Mouse (Mus musculus) megakaryocyte, adult 5-6 weeks (primary cell): ENCODE results near the gene Amy2a1. TPM values are rescaled to one million over a fixed set of nuclear protein-coding genes. Genes with fewer than 3 reads are reported as not detected.
"Not testable (repeated sequence)": the region's sequence is repeated elsewhere in the genome, so short reads cannot be mapped to it uniquely, and the experiment has no call there.

Experiments
- ATAC-seq: 2 replicates; pipeline ENCODE4 v1.8.0; 2016; ENCODE audit warnings: mild to moderate bottlenecking, inconsistent platforms; ENCODE audit not compliant: poor library complexity, severe bottlenecking
- total RNA-seq, 2 experiments: library from RNA; stranded (forward) in 1 of 2; stranded (reverse) in 1 of 2; fragments of 153-499, 151-499 nt in 1 of 2; fragments of 221-1000, 200-1000 nt in 1 of 2; gene quantifications; 2 replicates each; pipeline versions ENCODE4 v1.2.3 to v1.2.4; 2015 to 2017

The Amy2a1 gene
- total RNA-seq (2015) (not detected in 2 replicates), total RNA-seq (2017) (not detected in 2 replicates)

DNA sequence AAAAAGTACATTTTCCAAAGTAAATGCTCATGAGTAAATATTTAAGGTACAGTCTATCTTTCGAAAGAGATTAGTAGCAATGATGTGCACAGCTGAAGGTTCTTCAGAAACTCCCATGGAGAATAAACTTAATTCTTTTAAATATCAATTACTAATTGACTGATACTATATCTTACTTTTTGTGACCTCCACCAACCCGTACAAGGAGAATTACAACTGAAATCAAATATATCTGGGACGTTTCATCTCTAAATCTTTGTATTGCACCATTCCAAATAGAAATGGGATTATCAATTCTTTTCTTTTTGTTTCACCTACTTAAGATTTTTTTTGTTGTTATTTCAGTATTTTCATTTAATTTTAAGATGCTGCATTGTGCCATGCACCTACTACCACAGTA lies at the start of gene Amy2a1:
Gene Amy2a1 (minus strand): TSS at position 101 of the 400 bp plus-strand sequence.
- ATAC-seq, result not testable (repeated sequence)

DNA sequence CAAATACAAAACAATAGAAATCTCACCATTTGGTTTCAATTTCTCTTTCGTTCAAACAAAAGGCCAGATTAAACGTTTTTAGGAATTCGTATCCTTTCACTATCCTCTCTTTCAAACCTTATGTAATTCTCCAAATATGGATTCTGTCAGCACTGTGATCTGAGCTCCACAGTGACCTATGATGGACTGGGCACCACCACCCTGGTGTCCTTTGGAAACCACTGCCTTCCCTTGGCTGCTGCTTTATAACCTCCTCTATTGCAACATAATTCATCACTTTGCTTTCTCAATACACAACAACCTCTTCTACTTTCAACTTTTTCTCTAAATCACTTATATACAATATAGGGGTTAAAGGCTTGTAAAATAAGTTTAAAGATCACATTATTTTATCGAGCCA lies 42.4 kb upstream of the Amy2a1 start:
- no peak for ATAC-seq

DNA sequence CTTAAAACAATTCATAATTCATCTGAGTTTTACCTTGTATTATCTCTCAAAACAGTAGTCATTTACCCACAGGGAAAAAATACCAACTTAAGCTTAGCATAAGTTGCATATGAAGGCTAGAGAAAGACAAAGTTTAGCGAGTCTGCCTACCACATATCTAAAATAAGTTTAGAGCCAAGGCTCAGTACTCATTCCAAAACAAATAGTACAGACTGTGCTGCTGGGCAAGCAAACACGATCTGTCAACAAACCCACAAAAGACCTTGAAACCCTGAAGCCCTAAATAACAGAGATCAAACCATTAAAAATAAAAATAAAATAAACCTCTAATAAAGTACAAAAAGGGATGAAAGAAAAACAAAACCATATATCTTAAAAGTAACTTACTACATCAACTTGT lies 41.9 kb upstream of the Amy2a1 start:
- no peak for ATAC-seq

DNA sequence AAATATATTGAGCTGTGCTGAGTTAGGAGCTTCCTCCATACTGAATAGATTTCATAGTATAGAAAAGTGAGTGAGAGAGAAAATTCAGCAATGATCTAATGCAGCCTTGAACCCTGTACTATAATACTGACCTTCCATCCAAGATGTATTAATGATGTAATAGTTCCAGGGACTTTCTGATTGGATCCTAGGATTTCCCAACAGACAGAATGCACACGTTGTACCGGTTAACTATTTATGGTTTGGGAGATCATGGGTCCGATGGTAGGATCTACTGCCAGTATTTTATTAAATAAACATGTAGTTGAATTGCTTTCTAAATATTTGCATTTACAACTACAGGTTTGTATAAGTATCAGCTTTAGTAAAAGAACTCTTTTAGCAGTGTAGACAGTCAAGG lies 39.9 kb upstream of the Amy2a1 start:
- no peak for ATAC-seq

DNA sequence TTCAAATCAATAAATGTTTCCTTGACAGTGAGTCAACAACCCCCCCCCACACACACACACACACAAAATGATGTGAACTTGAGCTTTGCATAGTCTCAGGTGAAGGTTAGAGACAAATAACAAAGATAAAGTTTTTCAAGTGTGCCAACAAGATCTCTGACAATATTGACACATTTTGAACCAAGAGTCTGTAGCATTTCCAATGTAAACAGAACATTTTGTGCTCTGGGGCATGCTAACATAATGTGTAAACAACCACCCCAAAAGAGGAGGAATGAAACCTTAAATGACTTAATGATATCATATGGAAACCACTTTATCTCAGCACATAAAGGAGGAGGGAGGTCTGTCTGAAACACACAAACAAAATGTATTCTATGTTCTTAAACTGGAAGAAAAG lies 7.5 kb upstream of the Amy2a1 start:
- ATAC-seq, result no peak

Other genes starting within 250 kb of the Amy2a1 start
- gene Amy2a4, start 241.0 kb downstream of the Amy2a1 start, total RNA-seq (2015), result not detected in 2 replicates
- gene Amy2a4, start 241.0 kb downstream of the Amy2a1 start, total RNA-seq (2017), result not detected in 2 replicates
- gene Amy2a3, start 208.4 kb downstream of the Amy2a1 start, total RNA-seq (2015), result not detected in 2 replicates
- not detected in 2 replicates for gene Amy2a3, start 208.4 kb downstream of the Amy2a1 start, total RNA-seq (2017)
- gene Amy2a2, start 175.8 kb downstream of the Amy2a1 start, total RNA-seq (2015), result not detected in 2 replicates
- not detected in 2 replicates for gene Amy2a2, start 175.8 kb downstream of the Amy2a1 start, total RNA-seq (2017)
- gene Amy1, start 74.3 kb upstream of the Amy2a1 start, total RNA-seq (2015), result 0.33 and 1.6 TPM in 2 replicates
- 0.44 and 2.8 TPM in 2 replicates for gene Amy1, start 74.3 kb upstream of the Amy2a1 start, total RNA-seq (2017)
- 40.6 and 53.1 TPM in 2 replicates for gene Rnpc3, start 97.7 kb upstream of the Amy2a1 start, total RNA-seq (2015)
- 55.6 and 77.9 TPM in 2 replicates for gene Rnpc3, start 97.7 kb upstream of the Amy2a1 start, total RNA-seq (2017)